ENCODE assay signal across 16 mouse cellular contexts in genomic region chr15:78595468-78595867, GRCm38 (mm10). TPM values are rescaled to one million over a fixed set of nuclear protein-coding genes. Genes with fewer than 3 reads are reported as not detected.
DNase-seq lines count a peak whose midpoint lies in the region; ATAC-seq and TF ChIP-seq lines count a peak whose summit lies in the region.
"Had no signal": no experiment of that assay in that cellular context is flagged by ENCODE, and none has a peak within 500 bp of the region (broad histone marks: within the 10 kb centered on the region; RNA-seq: fewer than 3 reads in every experiment).

No protein-coding gene starts in this region.

- peaks cover 55% of the 10 kb centered on the region for H3K4me1 ChIP-seq in bone marrow macrophage, adult 2 months (ENCODE audit: control insufficient read depth, insufficient read depth, low read length)
- H3K4me1 ChIP-seq in forebrain, embryonic 14.5 days (ENCODE audit: control insufficient read depth, insufficient read depth, low read length), result no peaks in the 10 kb centered on the region
- H3K4me1 ChIP-seq: forebrain, embryonic 15.5 days; stomach, embryonic 15.5 days had no signal

- no peak overlapping the region for H3K4me3 ChIP-seq in left cerebral cortex, adult 2 months
- no peak overlapping the region for H3K4me3 ChIP-seq in bone marrow macrophage, adult 2 months (ENCODE audit: insufficient read depth, low read length)
- no peak overlapping the region for H3K4me3 ChIP-seq in forebrain, embryonic 14.5 days (ENCODE audit: low read depth, low read length)
- H3K4me3 ChIP-seq: forebrain, embryonic 15.5 days; limb, embryonic 13.5 days; megakaryocyte, embryonic 14.5 days; stomach, embryonic 15.5 days had no signal

- TF ChIP-seq CTCF in left cerebral cortex, adult 2 months (IDR thresholded peaks at IDR 0.05), result peak; percentile 10; the same call in 1 of the 2 replicates
- TF ChIP-seq CTCF in bone marrow macrophage, adult 2 months (IDR thresholded peaks at IDR 0.05; ENCODE audit: low read depth, low read length), result peak; percentile 73

- no peaks in the 10 kb centered on the region for H3K9me3 ChIP-seq in forebrain, embryonic 14.5 days (replicated peaks; ENCODE audit: control insufficient read depth, low read length)
- H3K9me3 ChIP-seq: forebrain, embryonic 15.5 days; limb, embryonic 13.5 days; stomach, embryonic 15.5 days had no signal

- no peak overlapping the region for H3K27ac ChIP-seq in left cerebral cortex, adult 2 months
- no peak overlapping the region for H3K27ac ChIP-seq in bone marrow macrophage, adult 2 months (ENCODE audit: insufficient read depth, low read depth, low read length)
- no peak overlapping the region for H3K27ac ChIP-seq in forebrain, embryonic 14.5 days (ENCODE audit: low read depth, low read length)
- H3K27ac ChIP-seq: forebrain, embryonic 15.5 days; limb, embryonic 13.5 days; stomach, embryonic 15.5 days had no signal

- intact Hi-C loops in left cerebral cortex, adult 2 months (cut with DNase I), result no loop called here

- no peak for ATAC-seq in forebrain, embryonic 14.5 days
- ATAC-seq: forebrain, embryonic 15.5 days had no signal

- H3K27me3 ChIP-seq in forebrain, embryonic 14.5 days (replicated peaks; ENCODE audit: control insufficient read depth, insufficient read depth, low read length), result no peaks in the 10 kb centered on the region
- H3K27me3 ChIP-seq: forebrain, embryonic 15.5 days; limb, embryonic 13.5 days; stomach, embryonic 15.5 days had no signal

- no peaks in the 10 kb centered on the region for H3K36me3 ChIP-seq in forebrain, embryonic 14.5 days (ENCODE audit: control insufficient read depth, insufficient read depth, low read length)
- H3K36me3 ChIP-seq: forebrain, embryonic 15.5 days; limb, embryonic 13.5 days; stomach, embryonic 15.5 days had no signal

- 72% methylated on average over 5 of the region's 5 CpGs for WGBS in forebrain, embryonic 14.5 days

- H3K9ac ChIP-seq in forebrain, embryonic 14.5 days (ENCODE audit: low read length), result no peak overlapping the region
- H3K9ac ChIP-seq: forebrain, embryonic 15.5 days; limb, embryonic 13.5 days; stomach, embryonic 15.5 days had no signal

- no peak for TF ChIP-seq POLR2A in bone marrow macrophage, adult 2 months (IDR thresholded peaks at IDR 0.05; ENCODE audit: borderline replicate concordance, low read depth, low read length)

- no peak for DNase-seq in left cerebral cortex, adult 2 months (ENCODE audit: extremely low spot score in 1 of 2, low spot score in 2 of 2)
- DNase-seq in left cerebral cortex, adult 9 months (ENCODE audit: low spot score in 2 of 2), result no peak
- peak; percentile 30 for DNase-seq in thymus, postnatal 4 days
- no peak for DNase-seq in thymus, postnatal 0 days (ENCODE audit: low spot score)
- no peak for DNase-seq in adrenal gland, adult (ENCODE audit: inconsistent age in 2 of 2, low spot score in 1 of 2)
- no peak for DNase-seq in forebrain, embryonic 14.5 days (ENCODE audit: low spot score)
- DNase-seq: adrenal gland, postnatal 14 days; cerebellum, postnatal 10 days; gastrocnemius, postnatal 14 days; heart, postnatal 4 days; right cerebral cortex, postnatal 4 days had no signal

- H3K4me2 ChIP-seq in forebrain, embryonic 14.5 days (ENCODE audit: low read length), result no peak overlapping the region
- H3K4me2 ChIP-seq: forebrain, embryonic 15.5 days; limb, embryonic 13.5 days; stomach, embryonic 15.5 days had no signal

RNA-seq across cellular contexts. Expression of gene Cyth4, which starts 1.4 kb away (rescaled TPM):
- total RNA-seq in left cerebral cortex, adult 2 months (2021), result 10 to 100 TPM; 10.0 to 10.3 TPM
- 23.0 and 23.7 TPM in 2 replicates for polyA plus RNA-seq in thymus, postnatal 0 days (2015; fragmentation: Nextera tagmentation; extraction: Ambion mirVana)
- 382 and 398 TPM in 2 replicates for polyA plus RNA-seq in bone marrow macrophage, adult 2 months (2012; ENCODE audit: insufficient read depth, insufficient read length, missing spikeins)
- 2.4 and 2.7 TPM in 2 replicates for polyA plus RNA-seq in forebrain, embryonic 14.5 days (2014; fragmentation: Nextera tagmentation; extraction: Ambion mirVana)

RNA-seq across cellular contexts. Expression of gene Rac2, which starts 22.9 kb away (rescaled TPM):
- total RNA-seq in left cerebral cortex, adult 2 months (2021), result 1 to 10 TPM in 1 of 2 experiments, under 1 TPM in 1; 0.98 to 3.9 TPM
- polyA plus RNA-seq in thymus, postnatal 0 days (2015; fragmentation: Nextera tagmentation; extraction: Ambion mirVana), result 662 and 779 TPM in 2 replicates
- 440 and 552 TPM in 2 replicates for polyA plus RNA-seq in bone marrow macrophage, adult 2 months (2012; ENCODE audit: insufficient read depth, insufficient read length, missing spikeins)
- 3.5 and 5.9 TPM in 2 replicates for polyA plus RNA-seq in forebrain, embryonic 14.5 days (2014; fragmentation: Nextera tagmentation; extraction: Ambion mirVana)

RNA-seq across cellular contexts. Expression of gene Sstr3, which starts 51.0 kb away (rescaled TPM):
- total RNA-seq in left cerebral cortex, adult 2 months (2021), result 10 to 100 TPM; 20.8 to 22.9 TPM
- 0.03 and 0.05 TPM in 2 replicates for polyA plus RNA-seq in thymus, postnatal 0 days (2015; fragmentation: Nextera tagmentation; extraction: Ambion mirVana)
- not detected in 2 replicates for polyA plus RNA-seq in bone marrow macrophage, adult 2 months (2012; ENCODE audit: insufficient read depth, insufficient read length, missing spikeins)
- 0.64 and 0.91 TPM in 2 replicates for polyA plus RNA-seq in forebrain, embryonic 14.5 days (2014; fragmentation: Nextera tagmentation; extraction: Ambion mirVana)
- polyA plus RNA-seq: limb, embryonic 13.5 days had no signal

Comparison
In these comparisons a context has a peak if more than half of its experiments do, and no peak if none do; other contexts are left out.
1. RNA of gene Cyth4, which starts 1.4 kb away (polyA plus RNA-seq): 382 to 398 TPM in bone marrow macrophage, adult 2 months; 23.0 to 23.7 TPM in thymus, postnatal 0 days and 2.4 to 2.7 TPM in forebrain, embryonic 14.5 days; every median in the first group is over 10 times any median in the second.
2. RNA of gene Rac2, which starts 22.9 kb away (polyA plus RNA-seq): 662 to 779 TPM in thymus, postnatal 0 days and 440 to 552 TPM in bone marrow macrophage, adult 2 months; 3.5 to 5.9 TPM in forebrain, embryonic 14.5 days; every median in the first group is over 10 times any median in the second.